Mouse (Mus musculus) mesoderm, embryonic 11.5 days (tissue): ENCODE data around the gene Fez1.

Source experiments
- DNase-seq: peaks from one replicate; pipeline ENCODE4 v3.0.0-alpha.2; 2012; ENCODE audit warnings: low read depth, low spot score

Fez1 gene

GRCm38 (mm10) chr9:36893413-36893990 is 71.8 kb downstream of the Fez1 start:
- no peak for DNase-seq

- DNase-seq, result no peak
Measured at GRCm38 (mm10) chr9:36894242-36894641, 72.6 kb downstream of the Fez1 start.

DNA sequence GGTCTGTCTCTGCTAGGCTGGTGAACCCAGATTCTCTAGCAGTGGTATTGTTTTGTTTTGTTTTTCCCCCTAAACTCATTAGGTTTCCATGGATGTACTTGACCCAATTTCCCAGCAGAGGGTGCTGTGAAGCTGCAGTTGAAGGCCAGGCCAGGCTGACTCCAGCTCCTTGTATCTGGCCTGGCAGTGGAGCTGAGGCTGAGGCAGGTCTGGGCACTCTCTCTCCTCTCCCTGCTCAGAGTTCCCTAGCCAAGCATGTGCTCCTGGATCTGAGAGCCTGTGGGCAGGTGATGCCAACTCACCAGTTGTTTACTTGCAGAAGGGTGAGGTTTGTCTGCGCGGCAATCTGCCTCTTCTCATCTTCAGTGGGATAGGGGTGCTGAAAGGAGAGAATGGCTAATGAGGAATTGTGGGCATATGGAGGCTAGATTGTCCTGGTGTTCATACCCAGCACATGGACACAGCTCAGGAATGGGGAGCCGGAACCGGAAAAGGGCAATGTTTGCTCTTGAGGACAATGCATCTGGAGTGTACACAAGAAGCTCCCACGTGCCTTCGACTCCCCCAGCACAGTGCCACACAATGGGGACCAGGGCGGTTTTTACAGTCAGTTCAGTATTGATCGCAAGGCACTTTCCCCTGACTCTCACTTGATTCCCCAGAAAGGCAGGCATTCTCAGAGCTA is 73.5 kb downstream of the Fez1 start:
- DNase-seq, result peak; percentile 65

GRCm38 (mm10) chr9:36898560-36898959 is 76.9 kb downstream of the Fez1 start:
- no peak for DNase-seq

DNA sequence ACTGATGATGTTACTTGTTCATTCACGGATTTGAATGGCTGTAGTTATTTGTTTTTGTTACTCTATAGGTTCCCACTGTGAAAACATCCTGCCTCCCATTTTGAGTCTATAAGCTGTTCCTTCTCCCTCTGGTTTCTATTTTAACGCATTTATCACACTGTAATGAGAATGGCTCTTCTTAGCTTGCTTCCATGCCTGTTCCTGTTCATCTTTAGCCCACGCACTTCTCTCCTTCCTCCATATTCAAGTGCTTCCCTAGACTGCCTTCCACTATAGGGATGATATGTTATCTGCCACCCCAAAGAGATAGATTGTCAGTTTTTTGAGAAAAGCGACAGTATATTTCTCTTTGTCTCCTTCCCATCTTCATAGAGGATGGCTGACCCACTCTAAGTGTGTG is 78.8 kb downstream of the Fez1 start:
- no peak for DNase-seq

GRCm38 (mm10) chr9:36905452-36905851 is 83.8 kb downstream of the Fez1 start:
- DNase-seq, result no peak

- DNase-seq, result peak; percentile 79
Measured at GRCm38 (mm10) chr9:36916362-36916761, 94.7 kb downstream of the Fez1 start.

- DNase-seq, result peak; percentile 58
Measured at GRCm38 (mm10) chr9:36916915-36917314, 95.3 kb downstream of the Fez1 start.

DNA sequence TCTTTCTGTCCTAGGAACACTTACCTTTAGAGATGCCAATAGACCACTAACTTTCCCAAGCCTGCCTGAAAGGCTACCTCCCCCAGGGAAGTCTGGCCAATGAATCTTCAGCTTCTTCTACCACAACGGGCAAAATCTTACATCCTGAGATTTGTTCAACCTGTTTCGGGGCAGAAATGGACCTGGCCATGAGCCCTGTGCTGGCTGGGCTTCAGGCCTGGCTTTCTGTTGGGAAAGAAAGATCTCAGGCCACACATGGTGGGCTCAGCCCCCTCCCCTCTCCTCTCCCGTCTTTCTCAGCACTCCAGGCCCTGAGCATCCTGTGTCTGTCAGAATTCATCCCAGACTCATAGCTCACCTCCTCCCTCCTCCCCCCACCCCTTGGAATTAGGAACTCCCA is 96.9 kb downstream of the Fez1 start:
- no peak for DNase-seq

DNA sequence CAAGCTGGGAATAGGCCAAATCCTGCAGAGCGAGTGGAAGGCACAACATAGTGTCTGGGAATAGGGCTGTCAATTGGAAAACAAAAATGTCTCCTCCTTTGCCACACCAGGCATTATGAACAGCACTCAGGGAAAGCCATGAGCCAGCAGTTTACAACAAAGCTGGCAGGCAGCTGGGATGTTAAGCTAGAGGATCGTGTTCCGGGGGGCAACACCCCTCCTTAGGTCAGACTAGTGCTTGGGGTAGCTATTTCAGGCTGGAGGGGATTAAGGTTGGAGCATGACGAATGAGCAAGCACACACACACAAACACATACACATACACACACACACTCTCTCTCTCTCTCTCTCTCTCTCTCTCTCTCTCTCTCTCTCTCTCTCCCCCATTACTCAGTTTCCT is 97.8 kb downstream of the Fez1 start:
- DNase-seq, result no peak

DNA sequence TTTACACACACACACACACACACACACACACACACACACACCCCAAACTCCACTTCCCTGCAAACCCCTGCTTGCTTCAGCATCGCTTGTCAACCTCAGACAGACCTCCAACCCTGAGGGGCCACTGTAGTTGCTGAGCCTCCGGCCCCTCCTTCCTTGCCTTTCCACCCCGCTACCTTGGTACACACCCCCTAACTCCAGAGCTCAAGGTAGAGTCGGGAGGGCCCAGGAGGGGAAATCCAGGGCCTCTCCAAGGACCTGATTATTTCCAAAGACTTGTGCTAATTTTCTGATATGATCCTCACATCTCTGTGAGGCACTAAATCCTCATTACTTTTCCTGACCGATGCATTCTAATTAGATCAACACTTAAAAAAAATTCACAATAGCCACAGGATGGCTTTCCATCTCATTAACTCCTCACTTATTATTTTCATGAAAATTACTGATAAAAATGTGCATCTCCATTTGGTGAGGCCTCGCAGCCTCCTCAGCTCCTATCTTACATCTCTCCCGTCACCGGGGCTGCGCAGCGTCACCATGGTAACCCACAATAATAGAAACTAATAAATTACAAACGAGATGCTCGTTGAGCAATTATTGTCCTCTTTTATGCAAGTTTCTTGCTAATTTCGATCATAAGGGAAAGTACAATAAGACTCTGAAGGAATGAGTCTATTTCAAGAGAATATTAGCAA is 100.2 kb downstream of the Fez1 start:
- peak; percentile 27 for DNase-seq

- no peak for DNase-seq
Measured at GRCm38 (mm10) chr9:36923753-36924152, 102.1 kb downstream of the Fez1 start.
